Mouse (Mus musculus) heart, adult 2 months (tissue): ENCODE measurements around the gene Nfkbie. TPM values are rescaled to one million over a fixed set of nuclear protein-coding genes. Genes with fewer than 3 reads are reported as not detected.
A peak's percentile ranks its signal among the peaks of the same experiment; 100 is the strongest.

Experiments
- DNase-seq, 2 experiments: peaks; one replicate each; pipeline ENCODE4 v3.0.0; 2021
- H3K27ac ChIP-seq: fragments of 200-600 bp; 2 replicates; pipeline ENCODE4 v1.8.1; 2022
- H3K27me3 ChIP-seq: fragments of 200-500 bp; 2 replicates; pipeline ENCODE4 v1.6.1; 2012; ENCODE audit warnings: mild to moderate bottlenecking, low read length, inconsistent platforms, mixed read lengths; ENCODE audit not compliant: control insufficient read depth, insufficient read depth
- H3K36me3 ChIP-seq: fragments of 200-500 bp; 2 replicates; pipeline ENCODE4 v1.6.1; 2012; ENCODE audit warnings: low read length, inconsistent platforms; ENCODE audit not compliant: control insufficient read depth, insufficient read depth
- H3K4me1 ChIP-seq: fragments of 200-500 bp; 2 replicates; pipeline ENCODE4 v1.6.1; 2011; ENCODE audit warnings: low read length; ENCODE audit not compliant: control insufficient read depth, insufficient read depth
- H3K4me3 ChIP-seq: fragments of 200-600 bp; 2 replicates; pipeline ENCODE4 v1.8.1; 2022
- H3K79me2 ChIP-seq: fragments of 200-500 bp; replicated peaks from 2 replicates; pipeline ENCODE4 v1.6.1; 2012; ENCODE audit warnings: mild to moderate bottlenecking, inconsistent platforms, low read length, moderate library complexity, mixed read lengths; ENCODE audit not compliant: control insufficient read depth, insufficient read depth
- H3K9ac ChIP-seq: fragments of 200-500 bp; 2 replicates; pipeline ENCODE4 v1.6.1; 2012; ENCODE audit warnings: low read depth, mild to moderate bottlenecking, control low read depth, inconsistent platforms, low read length, mixed read lengths
- CTCF ChIP-seq: fragments of 200-600 bp; IDR thresholded peaks from 2 replicates; pipeline ENCODE4 v1.8.1; 2022; ENCODE audit warnings: antibody characterized with exemption, mild to moderate bottlenecking, moderate library complexity
- EP300 ChIP-seq: fragments of 200-500 bp; IDR thresholded peaks from 2 replicates; pipeline ENCODE4 v1.6.1; 2011; ENCODE audit warnings: low read depth, low read length, control low read depth; ENCODE audit not compliant: insufficient read depth
- POLR2A ChIP-seq: fragments of 200-500 bp; IDR thresholded peaks from 2 replicates; pipeline ENCODE4 v1.6.1; 2011; ENCODE audit warnings: mild to moderate bottlenecking, low read depth, low read length, control low read depth; ENCODE audit not compliant: insufficient read depth
- WGBS: fragments of 180-500 bp; shearing (Covaris S2); methylation state at CpG from one replicate; pipeline ENCODE4 v1.1.7; 2018; 5-methylcytosine and 5-hydroxymethylcytosine counted together
- intact Hi-C: fragments of 180-260 bp; cut with DNase I; formaldehyde crosslinking; loops from one replicate; pipeline ENCODE4 v1.15.1; 2025
- polyA plus RNA-seq: library from polyadenylated mRNA; depleted of rRNA; stranded (reverse); fragments of >200 nt; gene quantifications from 2 replicates; pipeline ENCODE4 v1.2.3, GENCODE M21; 2012
- total RNA-seq, 2 experiments: library from RNA; stranded (reverse); gene quantifications; 2 replicates each; pipeline ENCODE4 v1.2.3; 2021

Gene Nfkbie
- total and polyA plus RNA-seq, 3 experiments, result 1.1 to 2.2 (median 1.1) TPM

DNA sequence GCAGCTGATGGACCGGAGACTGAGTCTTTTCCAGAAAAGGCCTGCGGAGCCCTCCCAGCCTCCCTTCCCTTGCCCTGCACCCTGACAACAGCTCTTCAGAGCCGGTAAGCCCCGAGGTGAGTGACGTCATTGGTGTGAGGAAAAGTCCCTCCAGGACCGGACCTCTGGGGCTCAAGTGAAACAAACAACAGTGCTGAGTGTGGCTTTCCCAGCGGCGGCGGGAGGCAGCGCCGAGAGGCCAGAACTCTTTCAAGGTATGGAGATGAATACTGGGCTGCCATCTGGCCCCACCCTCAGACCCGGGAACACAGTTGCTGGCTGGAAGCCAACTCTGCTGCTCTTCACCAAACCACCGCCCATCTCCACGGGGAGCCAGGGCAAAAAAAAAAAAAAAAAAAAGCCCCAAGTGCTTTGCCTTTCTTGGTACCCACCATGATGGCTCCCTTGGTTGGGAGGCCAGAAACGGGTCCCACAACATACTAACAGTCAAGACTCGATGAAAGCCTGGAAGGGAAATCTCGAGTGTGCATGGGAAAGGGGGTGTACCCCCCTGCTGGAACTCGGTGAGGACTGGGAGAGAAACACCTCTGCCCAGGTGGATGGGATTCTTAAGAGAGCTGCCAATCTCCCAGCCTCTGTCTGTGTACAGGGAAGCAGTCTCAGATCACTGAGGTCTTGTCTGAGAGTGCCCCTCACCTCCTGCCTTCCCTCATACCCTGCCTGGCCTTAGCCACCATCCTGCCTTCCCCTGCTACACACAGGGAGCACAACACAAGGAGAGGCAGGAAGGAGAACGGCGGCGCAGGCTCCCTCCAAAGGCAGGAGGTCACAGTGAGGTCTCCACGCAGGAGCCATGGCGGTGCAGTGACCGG lies 11.3 kb upstream of the Nfkbie start:
- peaks cover 28% of the 10 kb centered on the region for H3K27me3 ChIP-seq
- no peaks in the 10 kb centered on the region for H3K4me1 ChIP-seq
- no peak for DNase-seq
- no peak overlapping the region for H3K27ac ChIP-seq
- H3K79me2 ChIP-seq, result no peaks in the 10 kb centered on the region
- no peak overlapping the region for H3K9ac ChIP-seq
- intact Hi-C loops, result no loop called here
- H3K36me3 ChIP-seq, result no peaks in the 10 kb centered on the region
- WGBS, result 7% methylated on average over 24 of the region's 24 CpGs
- no peak overlapping the region for H3K4me3 ChIP-seq
- TF ChIP-seq POLR2A (no peak), CTCF (no peak), EP300 (no peak)

DNA sequence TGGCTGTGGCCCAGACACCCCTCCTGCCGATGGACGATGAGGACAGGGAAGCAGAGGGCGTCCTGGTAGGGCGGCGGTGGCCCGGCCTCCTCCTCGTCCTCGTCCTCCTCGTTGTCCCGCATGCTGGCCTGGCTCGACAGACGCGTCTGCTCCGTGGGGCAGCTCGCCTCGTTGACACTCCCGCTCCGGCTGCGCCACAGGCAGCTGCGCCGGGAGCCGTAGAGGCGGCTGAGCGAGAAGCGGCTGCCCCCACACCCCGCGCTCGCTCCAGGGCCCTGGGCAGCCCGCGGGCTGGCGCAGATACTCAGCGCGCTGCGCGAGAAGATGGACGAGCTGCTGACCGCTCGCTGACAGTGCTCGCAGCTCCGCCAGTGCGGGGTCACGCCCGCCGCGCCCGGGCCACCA lies 10.6 kb upstream of the Nfkbie start:
- TF ChIP-seq CTCF (no peak), EP300 (no peak)
- Histone ChIP-seq H3K36me3 (no peaks in the 10 kb centered on the region), H3K9ac (no peak overlapping the region), H3K79me2 (no peaks in the 10 kb centered on the region), H3K4me1 (no peaks in the 10 kb centered on the region), H3K4me3 (peak overlapping the region; percentile 31), H3K27me3 (peaks cover 28% of the 10 kb centered on the region), H3K27ac (no peak overlapping the region)
- no peak for DNase-seq
- WGBS, result 7% methylated on average over 46 of the region's 46 CpGs
- intact Hi-C loops, result no loop called here

DNA sequence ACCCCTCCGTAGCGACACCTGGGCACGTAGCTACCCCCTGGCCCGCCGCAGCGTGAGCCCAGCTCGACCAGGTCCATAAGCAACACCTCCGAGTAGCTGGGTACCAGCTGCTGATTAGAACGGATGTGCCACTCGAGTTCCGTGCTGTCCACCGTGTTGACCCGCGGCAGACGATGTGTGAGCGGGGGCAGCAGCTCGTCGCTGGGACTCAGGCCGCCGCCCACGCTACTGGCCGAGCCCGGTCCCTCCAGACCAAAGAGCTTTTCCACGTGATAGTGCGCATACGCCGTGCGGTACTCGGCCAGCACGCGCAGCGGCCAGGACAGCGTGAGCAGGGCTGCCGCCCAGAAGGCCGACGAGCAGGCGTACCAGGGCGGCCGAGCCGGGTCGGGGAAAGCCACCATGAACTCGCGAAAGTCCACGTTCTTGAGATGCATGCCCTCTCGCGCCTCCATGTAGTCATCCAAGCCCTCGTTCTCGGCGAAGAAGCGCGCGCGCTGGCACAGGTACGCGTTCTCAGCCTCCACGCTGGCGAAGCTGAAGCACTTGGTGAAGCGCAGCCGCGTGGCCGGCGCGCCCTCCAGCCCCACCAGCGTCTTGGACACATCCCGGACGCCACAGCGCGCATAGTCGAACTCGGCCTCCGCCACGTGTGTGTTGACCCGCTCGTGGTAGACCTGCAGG lies 10.1 kb upstream of the Nfkbie start:
- H3K27me3 ChIP-seq, result peaks cover 28% of the 10 kb centered on the region
- H3K27ac ChIP-seq, result no peak overlapping the region
- peak overlapping the region; percentile 31 for H3K4me3 ChIP-seq
- TF ChIP-seq CTCF (no peak), EP300 (no peak), POLR2A (no peak)
- H3K4me1 ChIP-seq, result no peaks in the 10 kb centered on the region
- intact Hi-C loops, result no loop called here
- no peak for DNase-seq
- H3K36me3 ChIP-seq, result no peaks in the 10 kb centered on the region
- WGBS, result 4% methylated on average over 74 of the region's 74 CpGs
- no peaks in the 10 kb centered on the region for H3K79me2 ChIP-seq
- H3K9ac ChIP-seq, result no peak overlapping the region

- Histone ChIP-seq H3K36me3 (no peaks in the 10 kb centered on the region), H3K4me3 (no peak overlapping the region), H3K4me1 (peaks cover 1% of the 10 kb centered on the region; the same call in 1 of the 2 replicates), H3K27me3 (peaks cover 28% of the 10 kb centered on the region), H3K79me2 (no peaks in the 10 kb centered on the region), H3K9ac (no peak overlapping the region), H3K27ac (no peak overlapping the region)
- intact Hi-C loops, result no loop called here
- no peak for TF ChIP-seq EP300
- TF ChIP-seq CTCF, result no peak
- TF ChIP-seq POLR2A, result no peak
- WGBS, result 71% methylated on average over 16 of the region's 16 CpGs
- no peak for DNase-seq
These were observed 8.6 kb upstream of the Nfkbie start for GRCm38 (mm10) chr17:45546941-45547340.

DNA sequence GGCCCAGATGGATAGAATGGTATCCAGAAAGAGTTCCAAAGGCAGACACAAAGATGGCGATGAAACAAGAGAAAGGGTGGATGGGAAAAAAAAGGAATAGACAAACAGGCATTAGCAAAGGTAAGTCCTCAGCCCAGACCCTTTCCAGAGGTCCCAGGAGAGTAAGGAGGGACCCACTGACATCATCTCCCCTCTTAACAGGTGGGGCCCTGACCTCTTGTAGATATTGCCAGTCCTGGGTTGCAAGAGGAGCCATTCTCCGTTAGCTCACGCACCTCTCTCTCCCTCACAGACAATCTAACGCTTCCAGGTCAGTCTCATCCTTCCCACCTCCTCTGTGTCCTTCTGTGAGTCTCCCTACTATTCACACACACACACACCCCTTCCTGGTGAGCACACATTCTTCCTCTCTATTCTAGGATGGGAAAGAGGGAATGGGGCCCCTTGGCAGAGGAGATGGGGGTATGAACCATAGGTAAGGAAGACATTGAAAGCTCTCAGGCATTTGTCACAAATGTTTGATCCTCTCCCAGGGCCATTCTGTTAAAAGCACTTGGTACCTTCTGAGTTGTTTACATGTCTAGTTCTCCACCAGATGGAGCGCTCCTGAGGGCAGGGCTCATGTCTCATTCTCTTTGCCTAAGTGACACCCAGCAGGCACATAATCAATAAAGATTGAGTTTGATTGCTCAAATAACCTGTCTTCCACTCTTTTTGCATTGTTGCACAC lies 7.9 kb upstream of the Nfkbie start:
- intact Hi-C loops, result no loop called here

More for the DNA sequence above, 7.9 kb upstream of the Nfkbie start:
- H3K79me2 ChIP-seq, result no peaks in the 10 kb centered on the region
- H3K9ac ChIP-seq, result no peak overlapping the region
- peaks cover 2% of the 10 kb centered on the region; the same call in 1 of the 2 replicates for H3K4me1 ChIP-seq
- WGBS, result 82% methylated on average over 5 of the region's 5 CpGs
- no peak for DNase-seq
- H3K36me3 ChIP-seq, result no peaks in the 10 kb centered on the region
- TF ChIP-seq CTCF (no peak), POLR2A (no peak), EP300 (no peak)
- peaks cover 28% of the 10 kb centered on the region for H3K27me3 ChIP-seq
- H3K27ac ChIP-seq, result no peak overlapping the region
- H3K4me3 ChIP-seq, result no peak overlapping the region
